1 mouse cellular context compared by ENCODE assay signal in the genomic region with DNA sequence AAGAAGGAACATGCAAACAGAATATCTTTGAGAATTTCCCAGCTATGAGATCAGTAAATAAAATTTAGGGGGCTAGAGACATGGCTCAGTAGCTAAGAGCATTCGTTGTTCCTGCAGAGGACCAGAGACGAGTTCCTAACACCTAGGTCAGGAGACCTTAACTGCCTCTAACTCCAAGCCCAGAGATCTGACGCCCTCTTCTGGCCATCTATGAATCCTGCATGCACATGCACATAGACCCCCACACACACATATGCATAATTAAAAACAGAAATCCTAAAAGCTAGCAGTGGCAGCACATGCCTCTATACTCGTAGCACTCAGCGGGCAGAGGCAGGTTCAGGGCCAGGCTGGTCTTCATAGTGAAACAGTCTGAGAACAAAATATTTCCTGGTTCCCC.
TF ChIP-seq lines count a peak whose summit lies in the region.

No protein-coding gene starts in this region.

TF ChIP-seq in MEL, 35 proteins besides CTCF, POLR2A, EP300 and RAD21:
- peak; percentile 22 for TF ChIP-seq ZC3H11A (IDR thresholded peaks at IDR 0.05; ENCODE audit: low read depth, low read length)
- peak; percentile 44 for TF ChIP-seq SMC3 (IDR thresholded peaks at IDR 0.05; ENCODE audit: low read depth, low read length)
- no peak for TF ChIP-seq POLR2AphosphoS2 (IDR thresholded peaks at IDR 0.05; ENCODE audit: low read length)
